Mouse (Mus musculus): ENCODE measurements around the gene Mmp1b. TPM values are rescaled to one million over a fixed set of nuclear protein-coding genes. Genes with fewer than 3 reads are reported as not detected.

Gene Mmp1b
- polyA plus RNA-seq (2017; shearing (Covaris generic)) = not detected

GRCm38 (mm10) chr9:7387947-7388346, at the start of gene Mmp1b:
Gene Mmp1b, minus strand, starts transcription at chr9:7388047.

GRCm38 (mm10) chr9:7344107-7344506, 43.7 kb downstream of the Mmp1b start, which contains the start of gene Mmp12:
Gene Mmp12, plus strand, starts transcription at chr9:7344381.

Other genes with a start within 250 kb of the Mmp1b start
- 4.1 TPM for gene Dync2h1, start 203.6 kb downstream of the Mmp1b start, polyA plus RNA-seq (2017; shearing (Covaris generic))
- gene Dcun1d5, start 203.5 kb downstream of the Mmp1b start, polyA plus RNA-seq (2017; shearing (Covaris generic)) = 155 TPM
- not detected for gene Mmp13, start 115.5 kb downstream of the Mmp1b start, polyA plus RNA-seq (2017; shearing (Covaris generic))
- not detected for gene Mmp12, start 43.7 kb downstream of the Mmp1b start, polyA plus RNA-seq (2017; shearing (Covaris generic))
- gene Mmp3, start 57.8 kb upstream of the Mmp1b start, polyA plus RNA-seq (2017; shearing (Covaris generic)) = not detected
- gene Mmp10, start 114.3 kb upstream of the Mmp1b start, polyA plus RNA-seq (2017; shearing (Covaris generic)) = not detected
- 0.14 TPM for gene Mmp8, start 170.4 kb upstream of the Mmp1b start, polyA plus RNA-seq (2017; shearing (Covaris generic))
- not detected for gene Mmp27, start 183.3 kb upstream of the Mmp1b start, polyA plus RNA-seq (2017; shearing (Covaris generic))
- not detected for gene Mmp20, start 240.2 kb upstream of the Mmp1b start, polyA plus RNA-seq (2017; shearing (Covaris generic))